Mouse (Mus musculus): ENCODE results near the gene Mmp12.

DNA sequence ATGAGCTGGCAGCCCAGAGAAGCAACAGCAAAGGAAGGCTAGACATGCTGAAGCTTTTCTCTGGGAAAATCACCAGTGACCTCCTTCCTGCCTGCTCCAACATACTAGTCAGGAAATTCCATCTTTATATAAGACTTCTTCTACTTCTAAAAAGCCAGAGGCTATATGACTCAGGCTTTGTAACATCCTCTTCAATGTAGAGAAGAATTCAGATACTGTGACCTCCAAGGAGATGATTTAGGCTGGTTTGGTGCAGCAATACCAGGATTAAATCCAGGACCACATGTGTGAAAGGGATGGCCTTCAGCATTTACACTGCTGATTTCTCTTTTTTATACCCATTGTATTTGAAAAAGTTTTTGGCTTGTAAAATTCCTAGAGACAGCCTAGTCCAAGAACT lies 43.8 kb downstream of the Mmp12 start, which contains the start of gene Mmp1b:
- TF ChIP-seq CTCF (IDR thresholded peaks at IDR 0.05; ENCODE audit: control insufficient read depth, insufficient read depth, insufficient read length) (no peak), MYOG (IDR thresholded peaks at IDR 0.05; ENCODE audit: control insufficient read depth, extremely low read depth, insufficient read length) (no peak), USF1 (IDR thresholded peaks at IDR 0.05; ENCODE audit: low read depth) (no peak), MAX (IDR thresholded peaks at IDR 0.05) (no peak)

Measured in C2C12 (cell line).